Mouse (Mus musculus): ENCODE results near the gene Xab2. TPM values are rescaled to one million over a fixed set of nuclear protein-coding genes. Genes with fewer than 3 reads are reported as not detected.

The Xab2 gene
- polyA plus RNA-seq, 1 experiment: 63.5 TPM

- no peaks in the 10 kb centered on the region; the same call in 1 of the 2 replicates for H3K27me3 ChIP-seq (ENCODE audit: control insufficient read depth, insufficient read depth, low read length)
- DNase-seq: no peak
- no peak overlapping the region for H3K27ac ChIP-seq (ENCODE audit: insufficient read depth, low read length)
- no peak overlapping the region for H3K4me3 ChIP-seq (replicated peaks; ENCODE audit: insufficient read depth, low read depth, low read length)
- TF ChIP-seq POLR2A (IDR thresholded peaks at IDR 0.05; ENCODE audit: borderline replicate concordance, insufficient read depth, low read length) (no peak), CTCF (IDR thresholded peaks at IDR 0.05; ENCODE audit: borderline replicate concordance, insufficient read depth, low read depth, low read length) (no peak)
- WGBS: 75% methylated on average over 11 of the region's 11 CpGs
- H3K4me1 ChIP-seq (ENCODE audit: control insufficient read depth, insufficient read depth, low read length): no peaks in the 10 kb centered on the region
These were observed 33.8 kb upstream of the Xab2 start for GRCm38 (mm10) chr8:3654726-3655508.

DNA sequence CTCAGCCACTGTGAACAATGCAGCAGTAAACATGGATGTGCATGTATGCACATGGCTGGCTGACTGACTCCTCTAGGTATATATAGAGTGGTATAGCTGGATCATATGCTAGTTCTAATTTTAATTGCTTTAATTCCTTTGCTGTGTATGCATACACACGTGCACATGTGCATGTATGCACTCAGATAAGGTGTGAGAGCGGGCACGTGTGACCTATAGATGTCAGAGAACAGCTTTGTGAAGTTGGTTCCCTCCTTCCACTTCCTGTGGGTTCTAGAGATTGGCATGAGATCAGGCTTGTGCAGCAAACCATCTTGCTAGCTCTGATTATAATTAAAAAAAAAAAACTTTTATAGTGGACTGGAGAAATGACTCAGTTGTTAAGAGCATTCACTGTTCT, 31.7 kb upstream of the Xab2 start:
- no peak for DNase-seq
- Histone ChIP-seq H3K4me3 (replicated peaks; ENCODE audit: insufficient read depth, low read depth, low read length) (no peak overlapping the region), H3K27ac (ENCODE audit: insufficient read depth, low read length) (no peak overlapping the region), H3K27me3 (ENCODE audit: control insufficient read depth, insufficient read depth, low read length) (no peaks in the 10 kb centered on the region; the same call in 1 of the 2 replicates), H3K4me1 (ENCODE audit: control insufficient read depth, insufficient read depth, low read length) (no peaks in the 10 kb centered on the region)
- WGBS: 62% methylated on average over 3 of the region's 3 CpGs
- no peak for TF ChIP-seq POLR2A (IDR thresholded peaks at IDR 0.05; ENCODE audit: borderline replicate concordance, insufficient read depth, low read length)
- no peak for TF ChIP-seq CTCF (IDR thresholded peaks at IDR 0.05; ENCODE audit: borderline replicate concordance, insufficient read depth, low read depth, low read length)

DNA sequence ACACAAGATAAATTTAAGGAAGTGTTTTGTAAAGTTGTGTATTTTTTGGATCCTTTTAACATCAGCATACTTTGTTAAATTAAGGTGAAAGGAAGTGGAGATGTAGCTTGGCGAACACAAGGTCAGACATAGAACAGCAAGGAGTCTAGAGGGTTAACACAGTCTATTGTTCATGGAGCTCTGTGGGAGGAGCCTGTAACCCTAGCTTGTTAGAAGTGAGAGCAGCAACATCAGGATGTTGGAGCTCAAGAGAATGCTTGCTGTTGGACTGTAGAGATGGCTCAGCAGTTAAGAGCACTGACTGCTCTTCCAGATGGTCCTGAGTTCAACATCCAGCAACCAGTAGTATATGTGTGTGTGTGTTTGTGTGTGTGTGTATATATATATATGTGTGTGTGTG, 27.9 kb upstream of the Xab2 start:
- H3K4me1 ChIP-seq (ENCODE audit: control insufficient read depth, insufficient read depth, low read length): no peaks in the 10 kb centered on the region
- H3K4me3 ChIP-seq (replicated peaks; ENCODE audit: insufficient read depth, low read depth, low read length): no peak overlapping the region
- no peak for TF ChIP-seq CTCF (IDR thresholded peaks at IDR 0.05; ENCODE audit: borderline replicate concordance, insufficient read depth, low read depth, low read length)
- TF ChIP-seq POLR2A (IDR thresholded peaks at IDR 0.05; ENCODE audit: borderline replicate concordance, insufficient read depth, low read length): no peak
- DNase-seq: no peak
- 37% methylated on average over 1 of the region's 1 CpGs for WGBS
- H3K27ac ChIP-seq (ENCODE audit: insufficient read depth, low read length): no peak overlapping the region
- no peaks in the 10 kb centered on the region for H3K27me3 ChIP-seq (ENCODE audit: control insufficient read depth, insufficient read depth, low read length)

DNA sequence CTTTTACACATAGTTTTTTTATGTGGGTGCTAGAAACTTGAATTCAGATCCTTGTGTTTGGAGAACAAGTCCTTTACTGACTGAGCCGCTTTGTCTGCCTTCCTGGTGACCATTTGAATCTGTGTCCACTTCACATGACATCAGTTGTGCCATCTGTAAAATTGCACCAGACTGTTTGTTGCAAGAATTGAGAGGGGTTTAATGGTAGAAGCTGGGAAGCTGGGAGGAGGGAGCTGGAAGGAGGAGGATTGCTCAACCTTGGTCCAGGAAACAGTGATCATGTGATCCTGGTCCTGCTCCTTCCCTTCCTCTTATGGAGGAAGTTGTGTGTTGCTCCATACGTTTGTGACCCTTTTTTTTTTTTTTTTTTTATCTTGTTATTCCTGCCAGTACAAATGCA, 27.2 kb upstream of the Xab2 start:
- WGBS: 79% methylated on average over 2 of the region's 2 CpGs
- DNase-seq: no peak
- Histone ChIP-seq H3K4me1 (ENCODE audit: control insufficient read depth, insufficient read depth, low read length) (no peaks in the 10 kb centered on the region), H3K4me3 (replicated peaks; ENCODE audit: insufficient read depth, low read depth, low read length) (no peak overlapping the region), H3K27me3 (ENCODE audit: control insufficient read depth, insufficient read depth, low read length) (no peaks in the 10 kb centered on the region), H3K27ac (ENCODE audit: insufficient read depth, low read length) (no peak overlapping the region)
- TF ChIP-seq CTCF (IDR thresholded peaks at IDR 0.05; ENCODE audit: borderline replicate concordance, insufficient read depth, low read depth, low read length) (no peak), POLR2A (IDR thresholded peaks at IDR 0.05; ENCODE audit: borderline replicate concordance, insufficient read depth, low read length) (no peak)

DNA sequence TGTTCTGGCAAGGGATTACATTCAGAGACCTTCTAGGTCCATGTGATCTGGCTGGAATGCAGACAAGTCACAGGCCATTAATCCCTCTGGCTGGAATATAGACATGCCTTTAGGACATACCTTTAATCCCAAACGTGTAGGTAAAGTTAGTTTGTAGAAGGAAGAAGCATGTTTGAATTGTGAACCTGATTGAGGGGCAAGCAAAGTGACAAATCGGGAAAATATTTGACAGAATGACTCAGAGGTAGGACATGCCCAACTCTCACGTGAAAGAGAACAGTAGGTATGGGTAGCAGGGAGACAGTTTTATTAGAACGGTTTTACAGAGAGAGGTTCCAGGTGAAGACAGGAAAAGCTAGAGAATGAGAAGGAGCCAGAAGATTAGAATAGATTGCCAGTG, 26.4 kb upstream of the Xab2 start:
- TF ChIP-seq CTCF (IDR thresholded peaks at IDR 0.05; ENCODE audit: borderline replicate concordance, insufficient read depth, low read depth, low read length): no peak
- no peak for TF ChIP-seq POLR2A (IDR thresholded peaks at IDR 0.05; ENCODE audit: borderline replicate concordance, insufficient read depth, low read length)
- H3K4me3 ChIP-seq (replicated peaks; ENCODE audit: insufficient read depth, low read depth, low read length): no peak overlapping the region
- no peak overlapping the region for H3K27ac ChIP-seq (ENCODE audit: insufficient read depth, low read length)
- no peaks in the 10 kb centered on the region for H3K4me1 ChIP-seq (ENCODE audit: control insufficient read depth, insufficient read depth, low read length)
- no peaks in the 10 kb centered on the region for H3K27me3 ChIP-seq (ENCODE audit: control insufficient read depth, insufficient read depth, low read length)
- 79% methylated on average over 4 of the region's 4 CpGs for WGBS
- no peak for DNase-seq

DNA sequence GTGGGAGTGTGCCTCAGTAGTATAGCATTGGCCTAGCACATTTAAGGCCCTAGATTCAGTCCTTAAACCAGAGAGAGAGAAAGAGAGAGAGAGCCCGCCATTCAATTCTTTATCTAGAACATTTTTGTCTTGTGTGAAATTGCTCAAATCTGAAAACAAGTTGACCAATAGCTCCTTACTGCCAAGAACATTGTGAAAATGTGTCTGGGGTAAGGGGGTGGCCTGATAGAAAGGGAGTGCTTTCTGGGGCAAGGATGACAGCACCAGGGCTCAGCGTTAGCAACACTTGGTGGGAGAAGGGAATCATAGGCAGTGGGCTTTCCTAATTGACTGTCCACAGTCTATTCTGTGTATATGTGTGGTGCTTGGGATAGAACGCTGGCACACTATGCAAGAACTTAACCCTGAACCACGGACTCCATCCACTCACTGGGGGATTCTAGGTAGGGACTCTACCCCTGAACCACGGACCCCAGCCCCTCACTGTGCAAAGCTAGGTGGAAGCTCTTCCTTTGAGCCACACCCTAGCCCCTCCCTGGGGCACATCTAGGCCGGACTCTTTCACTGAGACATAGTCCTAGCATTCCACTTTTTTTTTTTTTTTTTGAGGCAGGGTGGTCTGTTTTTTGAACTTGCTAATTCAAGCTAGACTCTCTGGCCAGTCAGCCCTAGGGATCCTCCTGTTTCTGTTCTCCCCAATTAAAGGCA, 25.9 kb upstream of the Xab2 start:
- 83% methylated on average over 6 of the region's 6 CpGs for WGBS
- no peaks in the 10 kb centered on the region for H3K4me1 ChIP-seq (ENCODE audit: control insufficient read depth, insufficient read depth, low read length)
- no peak for TF ChIP-seq CTCF (IDR thresholded peaks at IDR 0.05; ENCODE audit: borderline replicate concordance, insufficient read depth, low read depth, low read length)
- no peak for TF ChIP-seq POLR2A (IDR thresholded peaks at IDR 0.05; ENCODE audit: borderline replicate concordance, insufficient read depth, low read length)

DNA sequence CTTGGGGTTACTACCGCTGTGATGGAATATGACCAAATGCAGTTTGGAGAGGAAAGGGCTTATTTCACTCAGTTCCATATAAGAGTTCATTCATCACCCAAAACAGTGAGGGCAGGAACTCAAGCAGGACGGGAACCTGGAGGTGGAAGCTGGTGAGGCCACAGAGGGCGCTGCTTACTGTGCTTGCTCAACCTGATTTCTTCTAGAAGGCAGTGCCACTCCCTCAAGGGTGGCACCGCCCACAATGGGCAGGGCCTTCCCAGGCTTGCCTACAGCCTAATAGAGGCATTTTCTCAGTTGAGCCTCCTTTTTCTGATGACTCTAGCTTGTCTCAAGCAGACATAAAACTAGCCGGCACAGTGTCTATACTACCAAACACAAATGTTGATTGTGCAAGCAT, 24.7 kb upstream of the Xab2 start:
- no peak for TF ChIP-seq POLR2A (IDR thresholded peaks at IDR 0.05; ENCODE audit: borderline replicate concordance, insufficient read depth, low read length)
- TF ChIP-seq CTCF (IDR thresholded peaks at IDR 0.05; ENCODE audit: borderline replicate concordance, insufficient read depth, low read depth, low read length): no peak
- Histone ChIP-seq H3K27ac (ENCODE audit: insufficient read depth, low read length) (no peak overlapping the region), H3K4me1 (ENCODE audit: control insufficient read depth, insufficient read depth, low read length) (no peaks in the 10 kb centered on the region), H3K4me3 (replicated peaks; ENCODE audit: insufficient read depth, low read depth, low read length) (no peak overlapping the region), H3K27me3 (ENCODE audit: control insufficient read depth, insufficient read depth, low read length) (no peaks in the 10 kb centered on the region)
- peak; percentile 20 to 25 for DNase-seq
- WGBS: 28% methylated on average over 5 of the region's 5 CpGs

More for the DNA sequence above, 25.9 kb upstream of the Xab2 start:
- Histone ChIP-seq H3K27me3 (ENCODE audit: control insufficient read depth, insufficient read depth, low read length) (no peaks in the 10 kb centered on the region), H3K4me3 (replicated peaks; ENCODE audit: insufficient read depth, low read depth, low read length) (no peak overlapping the region), H3K27ac (ENCODE audit: insufficient read depth, low read length) (no peak overlapping the region)
- DNase-seq: no peak

DNA sequence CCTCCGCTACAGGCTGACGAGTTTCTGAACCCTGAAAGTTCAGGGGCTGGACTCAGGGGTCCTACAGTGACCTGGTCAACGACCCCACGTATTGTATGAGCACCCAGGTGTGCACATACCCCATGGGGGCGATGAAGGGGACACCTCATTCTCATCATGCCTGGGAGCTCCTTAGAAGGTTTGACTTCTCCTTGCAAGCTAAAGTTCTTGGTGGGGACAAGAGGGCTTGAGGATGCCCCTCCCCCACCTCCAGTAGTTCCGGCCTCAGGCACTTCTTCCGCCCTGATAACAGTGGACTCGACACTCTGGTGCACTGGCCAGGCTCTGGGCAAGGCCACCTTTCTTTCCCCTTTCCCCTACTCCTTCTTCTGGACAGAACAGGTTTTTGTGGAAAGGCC, 10.4 kb upstream of the Xab2 start:
- 0 out of 2 replicates have a peak, but pooled peaks cover 3% of the 10 kb centered on the region for H3K4me1 ChIP-seq (ENCODE audit: control insufficient read depth, insufficient read depth, low read length)
- DNase-seq: no peak
- H3K27ac ChIP-seq (ENCODE audit: insufficient read depth, low read length): no peak overlapping the region
- 26% methylated on average over 8 of the region's 8 CpGs for WGBS
- H3K27me3 ChIP-seq (ENCODE audit: control insufficient read depth, insufficient read depth, low read length): no peaks in the 10 kb centered on the region
- H3K4me3 ChIP-seq (replicated peaks; ENCODE audit: insufficient read depth, low read depth, low read length): peak overlapping the region; percentile 75
- TF ChIP-seq POLR2A (IDR thresholded peaks at IDR 0.05; ENCODE audit: borderline replicate concordance, insufficient read depth, low read length): no peak
- TF ChIP-seq CTCF (IDR thresholded peaks at IDR 0.05; ENCODE audit: borderline replicate concordance, insufficient read depth, low read depth, low read length): no peak
